Comparison of ENCODE assay signal across 8 mouse cellular contexts in the genomic region with DNA sequence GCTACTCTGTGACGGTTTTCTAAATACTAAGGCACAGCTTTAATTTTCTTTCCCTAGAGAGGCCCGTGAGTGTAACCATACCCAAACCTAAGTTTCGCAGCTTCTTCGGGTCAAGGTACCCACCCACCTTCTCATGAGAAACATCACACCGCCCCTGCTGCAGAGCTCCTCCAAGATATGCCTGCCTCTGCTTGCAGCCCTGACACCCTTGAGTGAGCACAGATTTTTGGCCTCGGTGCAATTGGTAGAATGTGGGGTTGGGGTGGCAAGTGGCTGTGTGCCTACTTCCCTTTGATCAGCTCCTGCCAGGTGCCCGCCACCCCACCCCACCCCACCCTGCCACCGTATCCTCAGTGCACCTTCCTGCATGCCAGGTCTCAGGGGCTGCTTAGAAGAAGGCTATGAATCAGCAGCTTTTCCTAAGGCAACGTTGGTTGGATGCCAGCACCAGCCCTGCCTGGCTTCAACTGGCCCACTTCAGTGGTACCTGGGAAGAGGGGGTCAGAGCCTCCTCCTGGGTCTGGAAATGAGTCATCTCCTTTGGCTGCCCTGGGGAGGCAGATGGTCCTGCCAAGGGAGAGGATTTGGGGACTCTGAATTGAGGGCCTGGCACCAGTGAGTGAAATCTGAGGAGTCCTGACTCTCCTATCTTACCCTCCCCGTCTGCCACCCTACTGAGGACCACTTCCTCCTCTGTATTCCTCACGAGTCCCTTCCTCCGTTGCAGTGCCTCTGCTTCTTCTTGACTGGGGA.
A peak's percentile ranks its signal among the peaks of the same experiment; 100 is the strongest.
DNase-seq lines count a peak whose midpoint lies in the region; ATAC-seq lines count a peak whose summit lies in the region.

No protein-coding gene starts in this region.

- H3K4me3 ChIP-seq in forebrain, embryonic 15.5 days: no peak overlapping the region
- no peak overlapping the region for H3K4me3 ChIP-seq in midbrain, embryonic 13.5 days (replicated peaks)

- peak; percentile 43 to 46 for DNase-seq in left cerebral cortex, adult 18-20 months (ENCODE audit: low spot score in 2 of 2)
- no peak for DNase-seq in left cerebral cortex, adult 11 months (ENCODE audit: low spot score)
- no peak for DNase-seq in ovary, adult 18-20 months (ENCODE audit: low spot score)
- no peak for DNase-seq in embryo, embryonic 10.5 days (ENCODE audit: low spot score)

- no peaks in the 10 kb centered on the region for H3K27me3 ChIP-seq in forebrain, embryonic 15.5 days
- H3K27me3 ChIP-seq in midbrain, embryonic 13.5 days: no peaks in the 10 kb centered on the region

- WGBS in forebrain, embryonic 15.5 days: 75% methylated on average over 12 of the region's 12 CpGs
- WGBS in midbrain, embryonic 13.5 days: 76% methylated on average over 12 of the region's 12 CpGs

- no peak overlapping the region for H3K4me2 ChIP-seq in forebrain, embryonic 15.5 days (replicated peaks)
- no peak overlapping the region for H3K4me2 ChIP-seq in midbrain, embryonic 13.5 days (replicated peaks)

- no peak overlapping the region for H3K9ac ChIP-seq in forebrain, embryonic 15.5 days (replicated peaks)
- H3K9ac ChIP-seq in midbrain, embryonic 13.5 days (replicated peaks): no peak overlapping the region

- H3K9me3 ChIP-seq in forebrain, embryonic 15.5 days: no peaks in the 10 kb centered on the region
- H3K9me3 ChIP-seq in midbrain, embryonic 13.5 days: no peaks in the 10 kb centered on the region

- H3K36me3 ChIP-seq in forebrain, embryonic 15.5 days: no peaks in the 10 kb centered on the region
- no peaks in the 10 kb centered on the region for H3K36me3 ChIP-seq in midbrain, embryonic 13.5 days

- H3K27ac ChIP-seq in forebrain, embryonic 15.5 days (replicated peaks): no peak overlapping the region
- no peak overlapping the region for H3K27ac ChIP-seq in midbrain, embryonic 13.5 days

- ATAC-seq in cerebellum, adult (ENCODE audit: insufficient number of reproducible peaks, low FRiP score, low TSS enrichment): peak; percentile 90
- ATAC-seq in forebrain, embryonic 15.5 days (replicated peaks): 0 out of 2 replicates have a peak, but pooled peaks have one; percentile 28
- peak; percentile 66 for ATAC-seq in megakaryocyte, adult 5-6 weeks (ENCODE audit: poor library complexity, severe bottlenecking)
- ATAC-seq in midbrain, embryonic 13.5 days: no peak

- H3K4me1 ChIP-seq in forebrain, embryonic 15.5 days: peaks cover 16% of the 10 kb centered on the region
- peaks cover 20% of the 10 kb centered on the region for H3K4me1 ChIP-seq in midbrain, embryonic 13.5 days (replicated peaks)

Comparison
In these comparisons a context has a peak if more than half of its experiments do, and no peak if none do; other contexts are left out.
1. DNase-seq: peak in left cerebral cortex, adult 18-20 months (2 of 2); none in left cerebral cortex, adult 11 months (single experiment), ovary, adult 18-20 months (single experiment) and embryo, embryonic 10.5 days (single experiment).